Mouse (Mus musculus): ENCODE measurements around the gene Tcp11l2. TPM values are rescaled to one million over a fixed set of nuclear protein-coding genes. Genes with fewer than 3 reads are reported as not detected.
A peak's percentile ranks its signal among the peaks of the same experiment; 100 is the strongest.

Gene Tcp11l2
- polyA plus RNA-seq, 1 experiment from 2014 or later: 22.1 TPM

GRCm38 (mm10) chr10:84611664-84612063 lies 35.2 kb downstream of the Tcp11l2 start:
- ATAC-seq (ENCODE audit: low FRiP score) (no peak), DNase-seq (ENCODE audit: low spot score) (no peak)
- no peak overlapping the region for H3K4me2 ChIP-seq (replicated peaks)
- H3K27me3 ChIP-seq (ENCODE audit: control insufficient read depth, insufficient read depth, low read length): no peaks in the 10 kb centered on the region
- H3K36me3 ChIP-seq (replicated peaks; ENCODE audit: control insufficient read depth, insufficient read depth): no peaks in the 10 kb centered on the region
- H3K4me1 ChIP-seq (replicated peaks; ENCODE audit: control insufficient read depth, insufficient read depth, low read length): no peaks in the 10 kb centered on the region
- no peak overlapping the region for H3K4me3 ChIP-seq (replicated peaks; ENCODE audit: low read length)
- H3K27ac ChIP-seq: no peak overlapping the region
- whole genome bisulfite sequencing: 63% methylated on average over 3 of the region's 3 CpGs
- H3K9me3 ChIP-seq (ENCODE audit: control insufficient read depth, low read length): no peaks in the 10 kb centered on the region
- H3K9ac ChIP-seq: no peak overlapping the region

GRCm38 (mm10) chr10:84612281-84612680 lies 35.9 kb downstream of the Tcp11l2 start:
- H3K27ac ChIP-seq: no peak overlapping the region
- no peaks in the 10 kb centered on the region for H3K27me3 ChIP-seq (ENCODE audit: control insufficient read depth, insufficient read depth, low read length)
- DNase-seq (ENCODE audit: low spot score) (no peak), ATAC-seq (ENCODE audit: low FRiP score) (no peak)
- H3K9me3 ChIP-seq (ENCODE audit: control insufficient read depth, low read length): no peaks in the 10 kb centered on the region
- no peaks in the 10 kb centered on the region for H3K4me1 ChIP-seq (replicated peaks; ENCODE audit: control insufficient read depth, insufficient read depth, low read length)
- H3K4me3 ChIP-seq (replicated peaks; ENCODE audit: low read length): no peak overlapping the region
- WGBS: 90% methylated on average over 2 of the region's 2 CpGs
- no peaks in the 10 kb centered on the region for H3K36me3 ChIP-seq (replicated peaks; ENCODE audit: control insufficient read depth, insufficient read depth)
- no peak overlapping the region for H3K9ac ChIP-seq
- no peak overlapping the region for H3K4me2 ChIP-seq (replicated peaks)

- Histone ChIP-seq H3K4me1 (replicated peaks; ENCODE audit: control insufficient read depth, insufficient read depth, low read length) (no peaks in the 10 kb centered on the region), H3K27me3 (ENCODE audit: control insufficient read depth, insufficient read depth, low read length) (no peaks in the 10 kb centered on the region), H3K9ac (no peak overlapping the region), H3K36me3 (replicated peaks; ENCODE audit: control insufficient read depth, insufficient read depth) (no peaks in the 10 kb centered on the region), H3K4me3 (replicated peaks; ENCODE audit: low read length) (no peak overlapping the region), H3K27ac (no peak overlapping the region), H3K4me2 (replicated peaks) (no peak overlapping the region), H3K9me3 (ENCODE audit: control insufficient read depth, low read length) (no peaks in the 10 kb centered on the region)
- no peak for ATAC-seq (ENCODE audit: low FRiP score)
- 80% methylated on average over 8 of the region's 8 CpGs for WGBS
- no peak for DNase-seq (ENCODE audit: low spot score)
Measured at GRCm38 (mm10) chr10:84613366-84613765, 36.9 kb downstream of the Tcp11l2 start.

DNA sequence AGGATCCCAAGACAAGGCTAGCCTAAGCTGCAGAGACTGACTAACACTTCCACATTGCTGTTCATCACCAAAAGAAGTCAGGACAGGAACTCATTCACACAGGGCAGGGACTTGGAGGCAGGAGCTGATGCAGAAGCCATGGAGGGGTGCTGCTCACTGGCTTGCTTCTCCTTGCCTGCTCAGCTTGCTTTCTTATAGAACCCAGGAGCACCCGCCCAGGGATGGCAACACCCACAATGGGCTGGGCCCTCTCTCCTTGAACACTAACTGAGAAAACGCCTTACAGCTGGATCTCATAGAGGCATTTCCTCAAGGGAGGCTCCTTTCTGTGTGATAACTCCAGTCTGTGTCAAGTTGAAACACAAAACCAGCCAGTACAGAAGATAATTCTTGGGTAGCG lies 38.6 kb downstream of the Tcp11l2 start:
- no peak for DNase-seq (ENCODE audit: low spot score)
- no peak for ATAC-seq (ENCODE audit: low FRiP score)
- no peak overlapping the region for H3K4me3 ChIP-seq (replicated peaks; ENCODE audit: low read length)
- H3K36me3 ChIP-seq (replicated peaks; ENCODE audit: control insufficient read depth, insufficient read depth): no peaks in the 10 kb centered on the region
- no peaks in the 10 kb centered on the region for H3K4me1 ChIP-seq (replicated peaks; ENCODE audit: control insufficient read depth, insufficient read depth, low read length)
- H3K27ac ChIP-seq: no peak overlapping the region
- H3K9me3 ChIP-seq (ENCODE audit: control insufficient read depth, low read length): no peaks in the 10 kb centered on the region
- H3K27me3 ChIP-seq (ENCODE audit: control insufficient read depth, insufficient read depth, low read length): no peaks in the 10 kb centered on the region
- no peak overlapping the region for H3K4me2 ChIP-seq (replicated peaks)
- WGBS: 84% methylated on average over 3 of the region's 3 CpGs
- H3K9ac ChIP-seq: no peak overlapping the region

- H3K27ac ChIP-seq: peak within 1 kb of the TSS; percentile 90
- 8% methylated on average over 53 of the region's 53 CpGs for WGBS
- no peaks in the 10 kb centered on the region for H3K9me3 ChIP-seq (ENCODE audit: control insufficient read depth, low read length)
- peak within 1 kb of the TSS; percentile 64 for H3K9ac ChIP-seq
- H3K4me1 ChIP-seq (replicated peaks; ENCODE audit: control insufficient read depth, insufficient read depth, low read length): peaks cover 9% of the 10 kb centered on the region
- peak within 1 kb of the TSS; percentile 55 for H3K4me3 ChIP-seq (replicated peaks; ENCODE audit: low read length)
- DNase-seq (ENCODE audit: low spot score) (peak; percentile 94), ATAC-seq (ENCODE audit: low FRiP score) (peak; percentile 97)
- no peaks in the 10 kb centered on the region for H3K27me3 ChIP-seq (ENCODE audit: control insufficient read depth, insufficient read depth, low read length)
- peak within 1 kb of the TSS; percentile 71 for H3K4me2 ChIP-seq (replicated peaks)
- no peaks in the 10 kb centered on the region for H3K36me3 ChIP-seq (replicated peaks; ENCODE audit: control insufficient read depth, insufficient read depth)
Measured at GRCm38 (mm10) chr10:84621826-84622790, 45.7 kb downstream of the Tcp11l2 start, which contains the start of gene Polr3b. Gene Polr3b, plus strand, starts transcription at chr10:84622292.

- no peaks in the 10 kb centered on the region for H3K27me3 ChIP-seq (ENCODE audit: control insufficient read depth, insufficient read depth, low read length)
- 63% methylated on average over 5 of the region's 5 CpGs for WGBS
- no peak overlapping the region for H3K4me3 ChIP-seq (replicated peaks; ENCODE audit: low read length)
- H3K36me3 ChIP-seq (replicated peaks; ENCODE audit: control insufficient read depth, insufficient read depth): peaks cover 42% of the 10 kb centered on the region
- H3K27ac ChIP-seq: no peak overlapping the region
- no peak overlapping the region for H3K4me2 ChIP-seq (replicated peaks)
- ATAC-seq (ENCODE audit: low FRiP score) (no peak), DNase-seq (ENCODE audit: low spot score) (no peak)
- H3K9ac ChIP-seq: no peak overlapping the region
- H3K9me3 ChIP-seq (ENCODE audit: control insufficient read depth, low read length): no peaks in the 10 kb centered on the region
- H3K4me1 ChIP-seq (replicated peaks; ENCODE audit: control insufficient read depth, insufficient read depth, low read length): no peaks in the 10 kb centered on the region
Measured at GRCm38 (mm10) chr10:84631182-84631581, 54.8 kb downstream of the Tcp11l2 start.

GRCm38 (mm10) chr10:84632005-84632404 lies 55.6 kb downstream of the Tcp11l2 start:
- 92% methylated on average over 4 of the region's 4 CpGs for WGBS

GRCm38 (mm10) chr10:84636656-84637055 lies 60.2 kb downstream of the Tcp11l2 start:
- no peaks in the 10 kb centered on the region for H3K27me3 ChIP-seq (ENCODE audit: control insufficient read depth, insufficient read depth, low read length)
- WGBS: 93% methylated on average over 10 of the region's 10 CpGs
- no peak overlapping the region for H3K4me2 ChIP-seq (replicated peaks)
- no peak overlapping the region for H3K9ac ChIP-seq
- H3K36me3 ChIP-seq (replicated peaks; ENCODE audit: control insufficient read depth, insufficient read depth): peaks cover 66% of the 10 kb centered on the region
- no peak overlapping the region for H3K4me3 ChIP-seq (replicated peaks; ENCODE audit: low read length)
- no peaks in the 10 kb centered on the region for H3K4me1 ChIP-seq (replicated peaks; ENCODE audit: control insufficient read depth, insufficient read depth, low read length)
- no peaks in the 10 kb centered on the region for H3K9me3 ChIP-seq (ENCODE audit: control insufficient read depth, low read length)
- DNase-seq (ENCODE audit: low spot score): no peak
- ATAC-seq (ENCODE audit: low FRiP score): no peak
- H3K27ac ChIP-seq: no peak overlapping the region

More at GRCm38 (mm10) chr10:84632005-84632404, 55.6 kb downstream of the Tcp11l2 start:
- Histone ChIP-seq H3K9ac (no peak overlapping the region), H3K4me1 (replicated peaks; ENCODE audit: control insufficient read depth, insufficient read depth, low read length) (no peaks in the 10 kb centered on the region), H3K27ac (no peak overlapping the region), H3K36me3 (replicated peaks; ENCODE audit: control insufficient read depth, insufficient read depth) (peaks cover 48% of the 10 kb centered on the region), H3K9me3 (ENCODE audit: control insufficient read depth, low read length) (no peaks in the 10 kb centered on the region), H3K4me3 (replicated peaks; ENCODE audit: low read length) (no peak overlapping the region), H3K4me2 (replicated peaks) (no peak overlapping the region), H3K27me3 (ENCODE audit: control insufficient read depth, insufficient read depth, low read length) (no peaks in the 10 kb centered on the region)
- ATAC-seq (ENCODE audit: low FRiP score): no peak
- DNase-seq (ENCODE audit: low spot score): no peak

DNA sequence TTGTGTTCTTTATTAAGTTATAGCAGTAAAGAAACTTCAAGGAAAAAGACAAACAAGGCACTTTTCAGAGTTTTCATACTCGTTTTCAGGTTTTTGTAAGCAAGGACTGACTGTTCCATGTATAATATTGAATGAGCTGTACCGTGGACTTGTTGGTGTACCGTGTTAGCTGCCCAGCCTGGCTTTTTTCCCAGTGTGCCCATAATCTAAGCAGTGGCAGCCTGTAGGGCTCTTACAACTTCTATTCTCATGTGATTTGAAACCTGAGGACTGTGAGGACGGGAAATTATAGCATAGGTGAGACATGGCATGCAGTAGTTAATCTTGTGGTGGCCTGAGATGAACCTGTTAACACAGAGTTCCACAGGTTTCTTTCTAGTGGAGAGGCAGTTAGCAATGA lies 62.0 kb downstream of the Tcp11l2 start:
- Histone ChIP-seq H3K9ac (no peak overlapping the region), H3K27ac (no peak overlapping the region), H3K4me1 (replicated peaks; ENCODE audit: control insufficient read depth, insufficient read depth, low read length) (no peaks in the 10 kb centered on the region), H3K9me3 (ENCODE audit: control insufficient read depth, low read length) (no peaks in the 10 kb centered on the region), H3K4me2 (replicated peaks) (no peak overlapping the region), H3K27me3 (ENCODE audit: control insufficient read depth, insufficient read depth, low read length) (no peaks in the 10 kb centered on the region), H3K4me3 (replicated peaks; ENCODE audit: low read length) (no peak overlapping the region), H3K36me3 (replicated peaks; ENCODE audit: control insufficient read depth, insufficient read depth) (peaks cover 54% of the 10 kb centered on the region)
- ATAC-seq (ENCODE audit: low FRiP score) (no peak), DNase-seq (ENCODE audit: low spot score) (no peak)
- WGBS: 92% methylated on average over 4 of the region's 4 CpGs
